Mouse (Mus musculus) neural tube, embryonic 11.5 days (tissue): ENCODE results near the gene Med20. TPM values are rescaled to one million over a fixed set of nuclear protein-coding genes. Genes with fewer than 3 reads are reported as not detected.

Experiments
- ATAC-seq: fragments of 200-750 bp; cut with Nextera tagmentation; 2 replicates; pipeline ENCODE4 v1.8.0; 2017; ENCODE audit warnings: moderate number of reproducible peaks, mild to moderate bottlenecking, moderate TSS enrichment, moderate library complexity; ENCODE audit not compliant: insufficient read depth, low FRiP score, low TSS enrichment
- DNase-seq: peaks from one replicate; pipeline ENCODE4 v3.0.0-alpha.2; 2015; ENCODE audit warnings: low spot score
- H3K27ac ChIP-seq: fragments of 300-500 bp; sonication (generic); 2 replicates; pipeline ENCODE4 v1.5.1; 2014; ENCODE audit warnings: low read depth, mild to moderate bottlenecking, low read length
- H3K27me3 ChIP-seq: fragments of 300-500 bp; sonication (generic); 2 replicates; pipeline ENCODE4 v1.6.1; 2014; ENCODE audit warnings: mild to moderate bottlenecking, low read length, mixed read lengths; ENCODE audit not compliant: control insufficient read depth, insufficient read depth
- H3K36me3 ChIP-seq: fragments of 300-500 bp; sonication (generic); 2 replicates; pipeline ENCODE4 v1.6.1; 2014; ENCODE audit warnings: mild to moderate bottlenecking, low read length, moderate library complexity, mixed read lengths; ENCODE audit not compliant: control insufficient read depth, insufficient read depth
- H3K4me1 ChIP-seq: fragments of 300-500 bp; sonication (generic); 2 replicates; pipeline ENCODE4 v1.6.1; 2014; ENCODE audit warnings: low read length, mixed read lengths; ENCODE audit not compliant: control insufficient read depth, insufficient read depth
- H3K4me2 ChIP-seq: fragments of 300-500 bp; sonication (generic); 2 replicates; pipeline ENCODE4 v1.6.1; 2014; ENCODE audit warnings: low read depth, mild to moderate bottlenecking, moderate library complexity
- H3K4me3 ChIP-seq: fragments of 300-500 bp; sonication (generic); 2 replicates; pipeline ENCODE4 v1.5.1; 2014; ENCODE audit warnings: low read depth, low read length
- H3K9ac ChIP-seq: fragments of 300-500 bp; sonication (generic); 2 replicates; pipeline ENCODE4 v1.6.1; 2014; ENCODE audit warnings: mild to moderate bottlenecking, low read length
- H3K9me3 ChIP-seq: fragments of 300-500 bp; sonication (generic); 2 replicates; pipeline ENCODE4 v1.6.1; 2016; ENCODE audit warnings: low read length; ENCODE audit not compliant: control insufficient read depth
- WGBS: fragments of 180-500 bp; shearing (Covaris S2); extraction: QIAGEN DNeasy Blood & Tissue Kit; methylation state at CpG from one replicate; pipeline ENCODE4 v1.1.7; 2014; 5-methylcytosine and 5-hydroxymethylcytosine counted together
- polyA plus RNA-seq: library from polyadenylated mRNA; unstranded; fragments of >200 nt; fragmentation: Nextera tagmentation; extraction: Ambion mirVana; gene quantifications from 2 replicates; pipeline ENCODE4 v1.2.1, GENCODE M21; 2014

The Med20 gene
- polyA plus RNA-seq, 1 experiment from 2014 or later: 47.5 TPM

DNA sequence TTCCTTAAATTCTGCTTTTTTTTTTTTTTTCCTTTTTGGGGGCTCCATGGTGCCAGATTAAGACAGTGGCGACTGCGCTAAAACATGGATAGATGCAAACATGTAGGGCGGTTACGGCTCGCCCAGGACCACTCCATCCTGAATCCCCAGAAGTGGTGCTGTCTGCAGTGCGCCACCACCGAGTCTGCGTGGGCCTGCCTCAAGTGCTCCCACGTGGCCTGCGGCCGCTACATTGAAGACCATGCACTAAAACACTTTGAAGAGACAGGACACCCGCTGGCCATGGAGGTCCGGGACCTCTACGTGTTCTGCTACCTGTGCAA lies 60.6 kb downstream of the Med20 start:
- H3K4me2 ChIP-seq: peak overlapping the region; percentile 81
- 8% methylated on average over 14 of the region's 14 CpGs for WGBS
- DNase-seq (no peak), ATAC-seq (no peak)
- H3K27me3 ChIP-seq: no peaks in the 10 kb centered on the region
- peak overlapping the region; percentile 61 for H3K9ac ChIP-seq
- peak overlapping the region; percentile 46; the same call in 1 of the 2 replicates for H3K27ac ChIP-seq
- H3K4me1 ChIP-seq: peaks cover 6% of the 10 kb centered on the region
- H3K36me3 ChIP-seq: no peaks in the 10 kb centered on the region; the same call in 1 of the 2 replicates
- H3K4me3 ChIP-seq: peak overlapping the region; percentile 36
- no peaks in the 10 kb centered on the region for H3K9me3 ChIP-seq

DNA sequence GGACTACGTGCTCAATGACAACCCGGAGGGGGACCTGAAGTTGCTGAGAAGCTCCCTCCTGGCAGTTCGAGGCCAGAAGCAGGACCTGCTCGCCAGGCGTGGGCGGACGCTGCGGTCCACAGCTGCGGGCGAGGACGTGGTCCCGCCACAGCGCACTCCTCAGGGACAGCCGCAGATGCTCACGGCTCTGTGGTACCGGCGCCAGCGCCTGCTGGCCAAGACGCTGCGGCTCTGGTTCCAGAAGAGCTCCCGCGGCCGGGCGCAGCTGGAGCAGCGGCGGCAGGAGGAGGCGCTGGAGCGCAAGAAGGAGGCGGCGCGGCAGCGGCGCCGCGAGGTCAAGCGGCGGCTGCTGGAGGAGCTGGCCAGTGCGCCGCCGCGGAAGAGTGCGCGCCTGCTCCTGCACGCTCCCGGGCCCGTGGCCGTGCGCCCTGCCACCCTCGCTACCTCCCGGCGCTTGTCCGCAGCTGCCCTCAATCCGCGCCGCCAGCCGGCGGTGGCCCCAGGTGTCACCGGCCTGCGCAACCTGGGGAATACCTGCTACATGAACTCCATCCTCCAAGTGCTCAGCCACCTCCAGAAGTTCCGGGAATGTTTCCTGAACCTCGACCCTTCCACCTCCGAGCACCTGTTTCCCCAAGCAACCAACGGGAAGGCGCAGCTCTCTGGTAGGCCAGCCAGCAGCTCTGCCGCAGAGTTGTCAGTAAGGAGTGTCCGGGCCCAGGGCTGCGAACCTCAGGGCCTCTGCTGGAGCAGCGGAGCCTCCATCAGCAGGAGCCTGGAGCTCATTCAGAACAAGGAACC lies 61.1 kb downstream of the Med20 start:
- Histone ChIP-seq H3K4me2 (peak overlapping the region; percentile 81), H3K27me3 (no peaks in the 10 kb centered on the region), H3K4me1 (peaks cover 6% of the 10 kb centered on the region), H3K9me3 (no peaks in the 10 kb centered on the region), H3K36me3 (no peaks in the 10 kb centered on the region; the same call in 1 of the 2 replicates), H3K4me3 (peak overlapping the region; percentile 36), H3K27ac (peak overlapping the region; percentile 46), H3K9ac (peak overlapping the region; percentile 61)
- ATAC-seq (peak; percentile 67), DNase-seq (peak; percentile 85)
- 4% methylated on average over 58 of the region's 68 CpGs for WGBS

Other genes starting within 250 kb of the Med20 start
- gene Mrps10, start 242.7 kb upstream of the Med20 start, polyA plus RNA-seq: 76.0 and 78.8 TPM in 2 replicates
- 0.49 and 0.77 TPM in 2 replicates for gene Guca1b, start 226.2 kb upstream of the Med20 start, polyA plus RNA-seq
- gene Guca1a, start 211.0 kb upstream of the Med20 start, polyA plus RNA-seq: 0.82 and 0.87 TPM in 2 replicates
- gene AI661453, start 175.0 kb upstream of the Med20 start, polyA plus RNA-seq: 0.05 and 0.23 TPM in 2 replicates
- gene 1700001C19Rik, start 174.2 kb upstream of the Med20 start, polyA plus RNA-seq: 0.37 and 0.43 TPM in 2 replicates
- gene Taf8, start 109.3 kb upstream of the Med20 start, polyA plus RNA-seq: 25.3 and 27.5 TPM in 2 replicates
- 260 TPM in 2 replicates for gene Ccnd3, start 106.5 kb upstream of the Med20 start, polyA plus RNA-seq
- gene Bysl, start 90 bp upstream of the Med20 start, polyA plus RNA-seq: 36.9 and 37.9 TPM in 2 replicates
- 0.70 and 0.91 TPM in 2 replicates for gene Gm20517, start within 50 bp of the Med20 start, polyA plus RNA-seq
- gene Usp49, start 19.1 kb downstream of the Med20 start, polyA plus RNA-seq: 7.9 and 8.9 TPM in 2 replicates
- 333 and 346 TPM in 2 replicates for gene Tomm6, start 76.8 kb downstream of the Med20 start, polyA plus RNA-seq
- gene Frs3, start 77.4 kb downstream of the Med20 start, polyA plus RNA-seq: 8.6 and 12.1 TPM in 2 replicates
- gene Gm21981, start 82.9 kb downstream of the Med20 start, polyA plus RNA-seq: 1.8 and 2.7 TPM in 2 replicates
- 0.84 and 2.7 TPM in 2 replicates for gene Prickle4, start 83.2 kb downstream of the Med20 start, polyA plus RNA-seq
- gene Pgc, start 115.3 kb downstream of the Med20 start, polyA plus RNA-seq: not detected in 2 replicates
- 1.8 and 2.0 TPM in 2 replicates for gene Tfeb, start 125.4 kb downstream of the Med20 start, polyA plus RNA-seq
- gene Mdfi, start 223.1 kb downstream of the Med20 start, polyA plus RNA-seq: 43.4 and 50.3 TPM in 2 replicates